Mouse (Mus musculus) erythroblast, embryonic 14.5 days (primary cell): ENCODE results near the gene Unc45b.

Experiments
- GATA1 ChIP-seq: IDR thresholded peaks from 2 replicates; pipeline ENCODE4 v1.6.1; 2012; ENCODE audit warnings: low read length, inconsistent platforms, mixed read lengths
- TAL1 ChIP-seq: IDR thresholded peaks from 3 replicates; pipeline ENCODE4 v1.6.1; 2012; ENCODE audit warnings: low read length, inconsistent platforms, mixed read lengths

- TF ChIP-seq GATA1: no peak
- no peak for TF ChIP-seq TAL1
Observed at GRCm38 (mm10) chr11:82910250-82910649, at the start of gene Unc45b.
